In genomic region chr4:149571209-149571608, GRCm38 (mm10) we compare ENCODE assay signal across 12 mouse cellular contexts. TPM values are rescaled to one million over a fixed set of nuclear protein-coding genes. Genes with fewer than 3 reads are reported as not detected.
A peak's percentile ranks its signal among the peaks of the same experiment; 100 is the strongest.
DNase-seq lines count a peak whose midpoint lies in the region; ATAC-seq and TF ChIP-seq lines count a peak whose summit lies in the region.
"Had no signal": no experiment of that assay in that cellular context is flagged by ENCODE, and none has a peak within 500 bp of the region (broad histone marks: within the 10 kb centered on the region; RNA-seq: fewer than 3 reads in every experiment).

No protein-coding gene starts in this region.

- no peak for TF ChIP-seq CTCF in heart, postnatal 0 days (IDR thresholded peaks at IDR 0.05; ENCODE audit: low read depth)
- no peak for TF ChIP-seq CTCF in lung, postnatal 0 days (IDR thresholded peaks at IDR 0.05)

- peak; percentile 20 for DNase-seq in kidney, adult 11 months
- no peak for DNase-seq in embryonic facial prominence, embryonic 10.5 days (ENCODE audit: low spot score)
- DNase-seq in heart, postnatal 0 days (ENCODE audit: low spot score), result no peak
- DNase-seq in lung, postnatal 0 days (ENCODE audit: low spot score), result peak; percentile 74
- DNase-seq in frontal cortex, postnatal 10 days (ENCODE audit: low spot score in 2 of 2), result no peak
- no peak for DNase-seq in embryo, embryonic 9.5 days (ENCODE audit: extremely low spot score)
- DNase-seq: gastrocnemius, postnatal 10 days; right cerebral cortex, postnatal 4 days; thymus, postnatal 25 days had no signal

- no peaks in the 10 kb centered on the region for H3K27me3 ChIP-seq in kidney, embryonic 14.5 days (ENCODE audit: control insufficient read depth, insufficient read depth, low read length)
- H3K27me3 ChIP-seq in embryonic facial prominence, embryonic 10.5 days (replicated peaks; ENCODE audit: low read depth, poor library complexity, severe bottlenecking), result peaks cover 29% of the 10 kb centered on the region
- H3K27me3 ChIP-seq in heart, postnatal 0 days (ENCODE audit: control insufficient read depth, insufficient read depth, low read length), result peaks cover 28% of the 10 kb centered on the region
- no peaks in the 10 kb centered on the region for H3K27me3 ChIP-seq in lung, postnatal 0 days (replicated peaks; ENCODE audit: insufficient read depth, low read length)
- H3K27me3 ChIP-seq in forebrain, embryonic 12.5 days, result peaks cover 14% of the 10 kb centered on the region; the same call in 1 of the 2 replicates

- 60% methylated on average over 5 of the region's 5 CpGs for WGBS in kidney, embryonic 14.5 days
- 80% methylated on average over 5 of the region's 5 CpGs for whole genome bisulfite sequencing in embryonic facial prominence, embryonic 10.5 days
- WGBS in heart, postnatal 0 days, result 63% methylated on average over 5 of the region's 5 CpGs
- 30% methylated on average over 5 of the region's 5 CpGs for WGBS in lung, postnatal 0 days
- WGBS in forebrain, embryonic 12.5 days, result 87% methylated on average over 5 of the region's 5 CpGs

- H3K9me3 ChIP-seq in kidney, embryonic 14.5 days (ENCODE audit: control insufficient read depth, low read length), result no peaks in the 10 kb centered on the region
- no peaks in the 10 kb centered on the region for H3K9me3 ChIP-seq in embryonic facial prominence, embryonic 10.5 days
- no peaks in the 10 kb centered on the region for H3K9me3 ChIP-seq in heart, postnatal 0 days (replicated peaks; ENCODE audit: control insufficient read depth, low read length)
- H3K9me3 ChIP-seq in lung, postnatal 0 days (ENCODE audit: low read length), result no peaks in the 10 kb centered on the region
- no peaks in the 10 kb centered on the region for H3K9me3 ChIP-seq in forebrain, embryonic 12.5 days
- H3K9me3 ChIP-seq: midbrain, embryonic 12.5 days had no signal

- no peak overlapping the region for H3K4me3 ChIP-seq in kidney, embryonic 14.5 days (ENCODE audit: low read length)
- no peak overlapping the region for H3K4me3 ChIP-seq in embryonic facial prominence, embryonic 10.5 days
- no peak overlapping the region for H3K4me3 ChIP-seq in heart, postnatal 0 days (ENCODE audit: low read depth, low read length)
- no peak overlapping the region for H3K4me3 ChIP-seq in lung, postnatal 0 days (ENCODE audit: low read depth, low read length)
- no peak overlapping the region for H3K4me3 ChIP-seq in forebrain, embryonic 12.5 days (replicated peaks)
- H3K4me3 ChIP-seq: midbrain, embryonic 12.5 days had no signal

- no peak overlapping the region for H3K9ac ChIP-seq in kidney, embryonic 14.5 days (ENCODE audit: low read depth, low read length)
- H3K9ac ChIP-seq in heart, postnatal 0 days (replicated peaks; ENCODE audit: low read depth, low read length), result no peak overlapping the region
- H3K9ac ChIP-seq in lung, postnatal 0 days (replicated peaks; ENCODE audit: low read depth), result no peak overlapping the region
- no peak overlapping the region for H3K9ac ChIP-seq in forebrain, embryonic 12.5 days
- H3K9ac ChIP-seq: midbrain, embryonic 12.5 days had no signal

- no peak overlapping the region for H3K27ac ChIP-seq in kidney, embryonic 14.5 days (ENCODE audit: low read depth, low read length)
- 0 out of 2 replicates have a peak overlapping the region, but pooled peaks have one; percentile 0 for H3K27ac ChIP-seq in embryonic facial prominence, embryonic 10.5 days (replicated peaks)
- H3K27ac ChIP-seq in heart, postnatal 0 days (ENCODE audit: low read depth), result peak overlapping the region; percentile 38; the same call in 1 of the 2 replicates
- H3K27ac ChIP-seq in lung, postnatal 0 days (ENCODE audit: low read length), result peak overlapping the region; percentile 94
- no peak overlapping the region for H3K27ac ChIP-seq in forebrain, embryonic 12.5 days
- H3K27ac ChIP-seq: midbrain, embryonic 12.5 days had no signal

- H3K4me1 ChIP-seq in kidney, embryonic 14.5 days (ENCODE audit: control insufficient read depth, insufficient read depth, low read length), result 0 out of 2 replicates have a peak, but pooled peaks cover 3% of the 10 kb centered on the region
- H3K4me1 ChIP-seq in embryonic facial prominence, embryonic 10.5 days, result peaks cover 69% of the 10 kb centered on the region
- peaks cover 19% of the 10 kb centered on the region for H3K4me1 ChIP-seq in heart, postnatal 0 days (ENCODE audit: control insufficient read depth, insufficient read depth)
- H3K4me1 ChIP-seq in lung, postnatal 0 days (ENCODE audit: insufficient read depth, low read depth, low read length), result peaks cover 19% of the 10 kb centered on the region; the same call in 1 of the 2 replicates
- H3K4me1 ChIP-seq in forebrain, embryonic 12.5 days, result peaks cover 38% of the 10 kb centered on the region

- no peak for ATAC-seq in kidney, embryonic 14.5 days (ENCODE audit: low FRiP score, low TSS enrichment)
- no peak for ATAC-seq in heart, postnatal 0 days (ENCODE audit: insufficient read depth, low read depth)
- peak; percentile 47 for ATAC-seq in lung, postnatal 0 days
- ATAC-seq in forebrain, embryonic 12.5 days (ENCODE audit: low FRiP score), result no peak

- TF ChIP-seq EP300 in heart, postnatal 0 days (IDR thresholded peaks at IDR 0.05; ENCODE audit: low read depth), result no peak
- 0 out of 2 replicates have a peak, but pooled peaks have one; percentile 17 for TF ChIP-seq EP300 in lung, postnatal 0 days (IDR thresholded peaks at IDR 0.05)

- H3K36me3 ChIP-seq in kidney, embryonic 14.5 days (ENCODE audit: control insufficient read depth, insufficient read depth, low read length), result no peaks in the 10 kb centered on the region
- H3K36me3 ChIP-seq in embryonic facial prominence, embryonic 10.5 days (replicated peaks), result peaks cover 7% of the 10 kb centered on the region
- H3K36me3 ChIP-seq in heart, postnatal 0 days (replicated peaks; ENCODE audit: control insufficient read depth, insufficient read depth, low read length), result no peaks in the 10 kb centered on the region
- H3K36me3 ChIP-seq in lung, postnatal 0 days (ENCODE audit: insufficient read depth, low read length), result no peaks in the 10 kb centered on the region
- no peaks in the 10 kb centered on the region for H3K36me3 ChIP-seq in forebrain, embryonic 12.5 days (replicated peaks)
- H3K36me3 ChIP-seq: midbrain, embryonic 12.5 days had no signal

- H3K4me2 ChIP-seq in kidney, embryonic 14.5 days (replicated peaks; ENCODE audit: low read depth, low read length), result no peak overlapping the region
- peak overlapping the region; percentile 41 for H3K4me2 ChIP-seq in heart, postnatal 0 days (ENCODE audit: low read depth, low read length)
- peak overlapping the region; percentile 42 for H3K4me2 ChIP-seq in lung, postnatal 0 days (replicated peaks; ENCODE audit: low read depth, low read length)
- no peak overlapping the region for H3K4me2 ChIP-seq in forebrain, embryonic 12.5 days
- H3K4me2 ChIP-seq: midbrain, embryonic 12.5 days had no signal

RNA-seq across cellular contexts. Expression of gene Clstn1, which starts 15.1 kb away (rescaled TPM):
- 24.7 and 33.5 TPM in 2 replicates for polyA plus RNA-seq in kidney, embryonic 14.5 days (2014; fragmentation: Nextera tagmentation; extraction: Ambion mirVana)
- polyA plus RNA-seq in embryonic facial prominence, embryonic 10.5 days (2016; fragmentation: Nextera tagmentation; extraction: Ambion mirVana), result 39.6 and 44.2 TPM in 2 replicates
- 32.1 and 37.9 TPM in 2 replicates for total RNA-seq in heart, postnatal 0 days (2014; rRNA removed; ENCODE audit: low replicate concordance)
- 12.6 and 14.3 TPM in 2 replicates for polyA plus RNA-seq in heart, postnatal 0 days (2015; fragmentation: Nextera tagmentation; extraction: Ambion mirVana)
- polyA plus RNA-seq in lung, postnatal 0 days (2015; fragmentation: Nextera tagmentation; extraction: Ambion mirVana), result 43.6 and 48.7 TPM in 2 replicates
- 58.1 and 75.4 TPM in 2 replicates for polyA plus RNA-seq in forebrain, embryonic 12.5 days (2016; fragmentation: Nextera tagmentation; extraction: Ambion mirVana)

RNA-seq across cellular contexts. Expression of gene Ctnnbip1, which starts 53.2 kb away (rescaled TPM):
- 66.6 and 71.4 TPM in 2 replicates for polyA plus RNA-seq in kidney, embryonic 14.5 days (2014; fragmentation: Nextera tagmentation; extraction: Ambion mirVana)
- polyA plus RNA-seq in embryonic facial prominence, embryonic 10.5 days (2016; fragmentation: Nextera tagmentation; extraction: Ambion mirVana), result 67.5 TPM in 2 replicates
- total RNA-seq in heart, postnatal 0 days (2014; rRNA removed; ENCODE audit: low replicate concordance), result 31.8 and 35.9 TPM in 2 replicates
- 46.3 and 53.6 TPM in 2 replicates for polyA plus RNA-seq in heart, postnatal 0 days (2015; fragmentation: Nextera tagmentation; extraction: Ambion mirVana)
- 38.4 and 40.1 TPM in 2 replicates for polyA plus RNA-seq in lung, postnatal 0 days (2015; fragmentation: Nextera tagmentation; extraction: Ambion mirVana)
- 83.9 and 84.8 TPM in 2 replicates for polyA plus RNA-seq in forebrain, embryonic 12.5 days (2016; fragmentation: Nextera tagmentation; extraction: Ambion mirVana)

Comparison
In these comparisons a context has a peak if more than half of its experiments do, and no peak if none do; other contexts are left out.
1. DNase-seq: peak in kidney, adult 11 months (single experiment) and lung, postnatal 0 days (single experiment); none in embryonic facial prominence, embryonic 10.5 days (single experiment), heart, postnatal 0 days (single experiment), frontal cortex, postnatal 10 days (0 of 2) and embryo, embryonic 9.5 days (single experiment).
2. H3K27ac ChIP-seq: peak in embryonic facial prominence, embryonic 10.5 days (single experiment), heart, postnatal 0 days (single experiment) and lung, postnatal 0 days (single experiment); none in kidney, embryonic 14.5 days (single experiment) and forebrain, embryonic 12.5 days (single experiment).
3. H3K4me2 ChIP-seq: peak in heart, postnatal 0 days (single experiment) and lung, postnatal 0 days (single experiment); none in kidney, embryonic 14.5 days (single experiment) and forebrain, embryonic 12.5 days (single experiment).